Mouse (Mus musculus): ENCODE measurements around the gene Tspan18.

DNA sequence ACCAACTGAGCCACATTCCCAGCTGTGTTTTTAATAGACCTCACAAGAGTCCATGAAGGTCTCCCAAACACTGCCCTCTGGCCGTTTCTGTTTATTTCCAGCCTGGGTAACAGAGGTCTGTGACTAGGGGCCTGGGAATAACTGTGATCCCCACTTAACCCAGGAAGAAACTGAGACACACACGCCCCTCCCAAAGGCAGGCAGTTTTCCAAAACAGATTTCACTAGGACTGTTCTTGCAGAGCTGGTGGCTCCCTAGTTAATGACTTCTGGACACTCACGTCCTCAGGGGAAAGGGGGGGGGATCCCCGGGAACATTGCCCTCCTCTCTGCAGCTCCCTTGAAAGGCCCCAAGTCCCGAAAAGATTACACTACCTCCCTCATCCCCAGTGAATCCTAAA is 159.0 kb downstream of the Tspan18 start:
- TF ChIP-seq CTCF (IDR thresholded peaks at IDR 0.05; ENCODE audit: low read depth, low read length) (no peak), POLR2A (IDR thresholded peaks at IDR 0.05; ENCODE audit: extremely low read depth, insufficient read depth, low read length) (no peak)

Data from liver, adult 2 months (tissue).